Mouse (Mus musculus): ENCODE results near the gene Tenm2.

Tenm2 gene

DNA sequence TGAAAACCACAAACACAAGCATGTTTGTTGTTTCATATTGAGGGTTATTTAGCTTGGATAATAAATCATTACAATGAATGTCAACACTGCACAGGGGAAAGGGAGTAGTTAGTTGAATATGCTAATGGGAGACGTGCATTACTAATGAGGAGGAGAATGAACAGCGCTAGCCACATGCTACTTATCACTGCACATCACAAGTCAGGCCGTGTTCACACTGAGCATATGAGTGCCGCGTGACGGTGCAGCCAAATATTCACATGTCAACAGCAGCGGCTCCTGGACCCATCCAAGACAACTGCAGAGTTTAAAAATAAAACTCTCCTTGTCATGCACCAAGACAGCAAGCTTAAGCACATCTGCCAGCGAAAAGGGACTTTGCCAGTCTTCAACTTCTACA lies 753.6 kb downstream of the Tenm2 start:
- no peak for DNase-seq (ENCODE audit: low read depth, low spot score)

DNA sequence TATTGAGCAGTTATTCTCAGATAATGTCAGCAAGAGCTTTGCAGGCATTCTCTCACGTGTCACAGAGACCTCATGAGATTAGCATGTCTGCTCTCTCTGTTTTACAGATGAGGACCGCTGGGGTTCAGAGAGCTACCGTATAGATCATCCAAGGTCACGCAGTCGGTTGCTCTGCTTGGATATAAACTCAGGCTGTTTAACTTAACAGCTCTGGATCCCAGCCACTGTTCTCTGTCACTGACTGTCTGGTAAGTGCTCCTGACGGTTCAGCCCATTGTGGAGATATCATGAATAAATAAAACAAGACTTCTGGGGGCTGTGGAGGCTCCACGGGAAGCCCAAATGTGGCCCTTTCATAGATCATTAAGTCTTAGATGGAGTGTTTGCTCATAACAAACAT lies 754.2 kb downstream of the Tenm2 start:
- no peak for DNase-seq (ENCODE audit: low read depth, low spot score)

DNA sequence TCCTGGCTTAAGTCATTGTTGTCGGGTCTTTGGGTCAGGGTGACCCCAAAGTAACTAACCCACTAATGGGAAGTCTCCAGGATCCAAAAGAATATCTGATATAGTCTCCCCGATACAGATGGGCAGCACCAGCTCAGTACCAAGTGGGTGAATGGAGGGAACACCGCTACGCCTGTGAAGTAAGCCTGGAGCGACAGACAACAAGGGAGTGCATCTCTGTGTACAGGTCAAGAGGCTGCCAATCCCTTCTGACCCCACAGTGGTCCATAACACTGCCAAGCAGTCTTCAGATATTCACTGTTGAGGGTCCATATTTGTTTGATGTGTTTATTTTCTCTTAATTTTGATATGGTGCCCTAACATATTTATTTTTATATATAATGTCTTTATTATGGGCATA lies 754.7 kb downstream of the Tenm2 start:
- DNase-seq (ENCODE audit: low read depth, low spot score), result no peak

DNA sequence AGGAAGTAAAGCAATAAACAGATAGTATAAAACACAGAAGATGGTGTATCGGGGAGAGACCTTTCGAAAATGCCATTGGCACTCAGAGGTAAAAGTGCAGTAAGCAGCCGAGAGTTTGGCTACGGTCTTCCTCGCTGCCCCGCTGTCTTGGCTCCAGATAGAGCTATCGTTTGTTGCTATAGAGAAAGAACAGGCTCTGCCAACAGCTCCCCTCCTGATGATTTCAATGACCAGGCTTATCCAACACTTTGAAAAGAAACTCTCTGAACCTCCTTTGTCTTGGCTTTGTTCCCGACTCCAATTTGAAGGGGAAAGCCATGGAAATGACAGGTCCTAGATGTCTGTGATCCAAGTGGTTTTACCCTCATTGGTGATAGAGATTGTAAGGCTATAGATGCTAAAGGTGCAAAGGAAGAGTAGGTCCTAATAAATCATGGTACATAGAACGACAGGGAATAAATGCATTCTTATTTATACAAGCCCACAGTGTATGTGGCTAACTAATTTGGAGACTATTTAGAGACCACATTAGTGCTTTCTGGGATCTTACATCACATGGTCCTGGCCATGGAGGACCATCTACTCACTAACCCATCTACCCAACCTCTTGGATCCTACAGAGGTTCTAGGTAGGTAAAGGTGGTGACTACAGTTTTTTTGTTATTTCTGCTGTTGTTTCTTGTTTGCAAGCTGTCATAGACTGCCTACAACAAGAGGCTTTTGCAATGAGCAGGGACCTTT lies 765.8 kb downstream of the Tenm2 start:
- DNase-seq (ENCODE audit: low read depth, low spot score), result no peak

DNA sequence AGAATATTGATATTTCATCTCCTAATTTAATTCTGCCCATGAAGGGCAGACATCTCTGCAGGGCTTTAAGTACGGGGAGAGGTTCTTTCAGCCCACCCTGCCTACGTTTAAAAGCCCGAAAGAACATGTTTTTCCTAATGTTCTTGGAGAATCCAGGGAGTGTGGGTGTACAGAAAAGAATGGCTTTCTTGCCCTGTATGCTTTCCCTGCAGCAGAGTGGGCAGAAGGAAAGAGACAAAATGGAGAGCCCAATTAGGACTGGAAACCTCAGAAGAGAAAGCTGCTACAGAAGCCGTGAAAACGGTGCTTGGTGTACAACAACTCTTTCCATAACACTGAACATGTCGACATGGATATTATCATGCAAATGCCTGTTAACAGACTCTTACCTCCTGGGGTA lies 777.3 kb downstream of the Tenm2 start:
- peak; percentile 19 for DNase-seq (ENCODE audit: low read depth, low spot score)

DNA sequence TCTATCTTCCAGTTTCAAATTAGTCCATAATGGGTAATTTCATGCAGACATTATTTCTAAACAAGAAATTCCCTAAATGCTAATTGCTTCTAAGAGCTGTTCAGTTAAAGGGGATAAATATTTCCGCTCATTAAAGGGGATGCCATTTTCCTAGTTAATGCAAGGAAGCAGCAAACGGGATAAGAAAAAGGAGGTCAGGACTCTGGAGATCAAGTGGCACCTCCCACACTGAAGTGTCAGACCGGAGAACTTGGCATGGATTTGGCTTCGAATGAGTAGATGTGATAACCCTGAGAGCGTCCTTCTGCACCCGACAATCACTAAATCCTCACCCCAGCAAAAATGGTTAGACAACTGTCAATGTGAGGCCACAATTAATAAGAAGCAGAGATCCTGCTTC lies 781.7 kb downstream of the Tenm2 start:
- no peak for DNase-seq (ENCODE audit: low read depth, low spot score)

DNA sequence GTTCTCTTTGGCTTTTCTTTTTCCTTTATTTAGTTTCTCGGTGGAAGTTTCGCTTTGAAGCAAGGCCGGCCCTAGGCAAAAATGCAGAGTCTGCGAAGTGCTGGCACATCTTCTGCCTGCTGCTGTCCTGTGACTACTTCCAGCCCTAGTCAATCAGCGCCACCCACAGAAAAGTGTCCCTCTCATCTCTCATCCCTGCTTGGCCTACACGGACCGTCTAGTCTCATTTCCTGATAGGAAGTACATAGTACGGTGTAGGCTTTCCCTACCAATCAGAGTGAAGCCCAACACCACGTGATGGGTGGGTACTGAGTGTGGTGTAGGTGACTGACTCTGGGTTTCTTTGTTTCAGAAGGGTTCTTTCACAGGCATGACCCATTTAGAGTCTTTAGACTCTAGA lies 783.3 kb downstream of the Tenm2 start:
- no peak for DNase-seq (ENCODE audit: low read depth, low spot score)

DNA sequence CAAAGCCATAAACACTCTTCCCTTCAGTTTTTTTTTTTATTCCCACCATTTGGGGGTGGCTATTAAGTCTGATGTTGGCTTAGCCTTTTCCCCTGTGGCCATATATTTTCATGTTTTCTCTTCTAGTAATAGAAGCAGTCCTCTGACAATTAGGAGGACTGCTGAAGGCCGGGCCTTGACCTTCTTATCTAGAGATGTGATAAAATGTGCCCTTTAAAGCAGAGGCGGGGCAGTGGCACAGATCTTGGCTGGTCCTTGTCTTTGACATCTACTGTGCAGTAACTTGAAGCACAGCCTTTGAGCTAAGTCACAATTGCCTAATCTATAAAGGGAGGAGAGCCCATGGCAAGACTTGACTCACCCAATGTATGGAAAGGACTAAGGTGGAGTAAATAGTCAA lies 789.4 kb downstream of the Tenm2 start:
- DNase-seq (ENCODE audit: low read depth, low spot score), result no peak

DNA sequence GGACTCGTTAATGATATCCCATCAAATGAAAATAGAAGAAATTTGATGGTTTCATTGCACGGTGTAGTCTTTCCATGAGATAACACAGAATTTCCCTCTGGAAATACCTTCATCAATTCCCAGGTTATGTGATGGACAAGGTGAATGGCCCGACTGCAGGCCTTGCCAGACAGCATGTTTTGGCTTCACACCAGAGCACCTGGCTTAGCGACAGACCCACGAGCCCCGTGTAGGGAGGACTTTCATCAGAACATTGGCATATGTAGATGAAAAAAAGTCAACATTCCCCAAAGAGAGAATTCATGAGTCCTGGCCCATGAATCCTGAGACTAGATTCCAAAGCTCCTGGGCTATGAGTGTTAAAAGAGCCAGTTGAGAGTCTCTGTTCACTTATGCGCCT lies 791.9 kb downstream of the Tenm2 start:
- no peak for DNase-seq (ENCODE audit: low read depth, low spot score)

DNA sequence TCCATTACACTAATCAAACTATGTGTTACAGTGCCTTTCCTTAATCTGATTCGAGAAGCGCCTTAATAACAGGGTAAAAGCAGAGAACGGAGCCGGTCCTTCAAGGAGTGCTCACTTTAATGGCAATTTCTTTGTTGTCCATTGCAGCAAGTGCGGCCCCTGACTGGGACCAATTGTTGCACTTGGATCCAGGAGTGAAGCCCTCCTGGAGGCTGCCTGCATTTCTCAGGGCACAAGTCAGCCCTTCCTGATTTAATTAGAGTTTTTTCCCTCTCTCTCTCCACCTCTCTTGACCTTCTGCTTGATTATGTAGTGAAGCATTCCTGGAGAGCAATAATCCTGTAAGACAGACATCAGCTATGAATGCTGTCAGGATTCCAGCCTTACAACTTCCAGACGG lies 794.0 kb downstream of the Tenm2 start:
- DNase-seq (ENCODE audit: low read depth, low spot score), result no peak

DNA sequence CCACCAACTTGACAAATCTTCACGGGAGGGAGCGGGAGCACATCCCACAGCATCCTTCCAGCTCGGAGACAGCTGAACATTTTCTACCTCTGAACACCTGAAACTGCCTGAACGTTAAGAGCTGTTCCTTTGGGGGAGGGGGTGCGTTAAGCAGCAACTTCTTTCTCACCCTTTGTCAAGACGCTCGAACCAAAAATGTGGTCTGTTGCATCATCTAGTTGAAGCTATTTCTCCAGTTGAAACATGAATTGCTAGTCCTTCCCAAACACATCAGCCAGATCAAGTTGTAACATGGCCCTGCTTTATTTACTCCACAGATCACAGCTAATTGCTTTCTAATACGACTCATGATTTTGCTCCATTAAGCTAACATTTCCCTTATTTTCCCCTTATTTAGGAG lies 799.5 kb downstream of the Tenm2 start:
- DNase-seq (ENCODE audit: low read depth, low spot score), result no peak

DNA sequence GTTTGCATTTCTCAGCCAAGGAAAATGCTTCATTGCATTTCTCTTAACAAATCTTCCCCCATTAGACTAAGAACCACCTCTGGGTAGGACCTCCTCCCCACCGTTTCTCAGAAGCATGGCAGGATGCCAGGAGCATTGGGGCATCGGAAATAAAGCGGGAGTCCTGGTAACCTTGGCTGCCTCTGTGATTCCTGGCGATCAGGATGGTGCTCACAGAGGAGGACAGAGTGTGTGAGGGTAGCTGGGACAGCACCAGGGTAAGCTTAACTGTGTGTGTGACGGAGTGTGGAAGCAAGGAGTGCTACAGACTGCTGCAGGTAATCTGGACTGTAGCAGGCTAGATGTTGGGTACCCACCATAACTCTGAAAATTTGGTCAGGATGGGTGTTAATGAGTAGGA lies 806.8 kb downstream of the Tenm2 start:
- no peak for DNase-seq (ENCODE audit: low read depth, low spot score)

DNA sequence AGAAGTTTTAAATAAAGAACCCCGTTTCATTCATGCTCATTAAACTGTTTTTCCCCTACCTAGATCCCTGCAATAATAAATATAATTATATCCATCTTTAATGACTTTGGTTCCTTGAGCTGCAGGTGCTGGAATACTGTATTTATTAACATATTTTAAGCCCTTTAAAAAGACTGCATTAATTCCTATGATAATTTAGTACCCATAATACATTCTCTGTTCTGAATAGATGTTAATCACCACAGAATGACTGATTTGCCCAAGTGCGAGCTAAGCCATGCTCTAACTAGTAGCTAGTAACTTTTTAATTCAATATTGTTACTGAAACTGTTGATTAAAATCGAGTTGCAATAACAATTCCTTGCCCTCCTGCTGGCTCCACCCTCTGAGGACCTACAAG lies 810.8 kb downstream of the Tenm2 start:
- DNase-seq (ENCODE audit: low read depth, low spot score), result no peak

DNA sequence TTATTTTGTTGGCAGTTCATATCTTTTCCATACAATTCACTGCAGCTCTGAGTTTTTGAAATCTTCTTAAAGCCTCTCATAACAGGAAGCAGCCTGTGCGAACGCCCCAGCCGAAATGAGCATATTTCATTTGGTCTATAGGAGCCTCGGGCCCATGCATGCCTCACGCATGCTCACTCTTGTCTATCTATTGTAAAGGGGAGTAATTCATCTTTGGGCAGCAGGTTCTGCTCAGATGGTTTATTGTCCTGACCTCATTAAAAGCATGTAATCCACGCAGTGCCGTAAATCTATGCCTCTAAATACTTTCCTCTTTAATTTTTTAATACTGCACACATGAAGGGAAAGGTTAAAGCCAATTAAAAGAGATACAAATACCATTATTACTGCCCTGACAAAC lies 815.7 kb downstream of the Tenm2 start:
- no peak for DNase-seq (ENCODE audit: low read depth, low spot score)

DNA sequence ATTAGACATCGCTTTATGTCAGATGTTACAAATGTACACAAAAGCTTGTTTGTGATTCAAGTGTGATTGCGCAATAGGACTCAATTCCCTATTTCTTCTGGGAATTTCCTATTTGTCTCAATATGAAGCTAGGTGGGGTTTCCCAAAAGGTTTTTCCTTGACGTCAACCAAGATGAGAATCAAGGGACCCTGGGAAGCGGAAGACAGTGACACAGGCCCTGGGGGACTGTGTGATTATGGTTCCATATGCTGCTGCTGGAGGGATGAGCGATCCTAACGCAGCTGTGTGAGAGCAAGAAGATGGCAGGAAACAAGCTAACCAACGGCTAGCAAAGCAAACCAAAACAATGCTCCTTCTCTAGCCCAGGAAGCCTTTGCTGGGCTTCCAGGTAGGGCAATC lies 820.5 kb downstream of the Tenm2 start:
- DNase-seq (ENCODE audit: low read depth, low spot score), result no peak

DNA sequence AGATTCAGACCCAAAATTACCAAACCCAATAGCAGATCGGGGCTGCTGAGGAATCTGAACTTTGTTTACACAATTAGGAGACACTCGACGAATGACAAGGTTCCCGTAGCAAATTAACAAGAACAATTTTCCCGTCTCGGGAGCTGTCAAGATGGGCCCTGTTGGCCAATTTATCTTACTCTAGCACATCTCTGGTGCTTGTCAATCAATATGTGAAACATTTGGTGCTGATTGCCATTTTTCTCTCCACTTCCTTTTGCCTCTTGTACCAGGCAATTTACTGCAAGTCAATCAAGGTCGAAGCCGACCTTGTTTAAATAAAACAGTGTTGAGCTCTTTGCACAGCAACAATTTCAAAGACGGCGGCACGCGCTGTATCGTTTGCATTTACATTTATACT lies 824.9 kb downstream of the Tenm2 start:
- DNase-seq (ENCODE audit: low read depth, low spot score), result no peak

DNA sequence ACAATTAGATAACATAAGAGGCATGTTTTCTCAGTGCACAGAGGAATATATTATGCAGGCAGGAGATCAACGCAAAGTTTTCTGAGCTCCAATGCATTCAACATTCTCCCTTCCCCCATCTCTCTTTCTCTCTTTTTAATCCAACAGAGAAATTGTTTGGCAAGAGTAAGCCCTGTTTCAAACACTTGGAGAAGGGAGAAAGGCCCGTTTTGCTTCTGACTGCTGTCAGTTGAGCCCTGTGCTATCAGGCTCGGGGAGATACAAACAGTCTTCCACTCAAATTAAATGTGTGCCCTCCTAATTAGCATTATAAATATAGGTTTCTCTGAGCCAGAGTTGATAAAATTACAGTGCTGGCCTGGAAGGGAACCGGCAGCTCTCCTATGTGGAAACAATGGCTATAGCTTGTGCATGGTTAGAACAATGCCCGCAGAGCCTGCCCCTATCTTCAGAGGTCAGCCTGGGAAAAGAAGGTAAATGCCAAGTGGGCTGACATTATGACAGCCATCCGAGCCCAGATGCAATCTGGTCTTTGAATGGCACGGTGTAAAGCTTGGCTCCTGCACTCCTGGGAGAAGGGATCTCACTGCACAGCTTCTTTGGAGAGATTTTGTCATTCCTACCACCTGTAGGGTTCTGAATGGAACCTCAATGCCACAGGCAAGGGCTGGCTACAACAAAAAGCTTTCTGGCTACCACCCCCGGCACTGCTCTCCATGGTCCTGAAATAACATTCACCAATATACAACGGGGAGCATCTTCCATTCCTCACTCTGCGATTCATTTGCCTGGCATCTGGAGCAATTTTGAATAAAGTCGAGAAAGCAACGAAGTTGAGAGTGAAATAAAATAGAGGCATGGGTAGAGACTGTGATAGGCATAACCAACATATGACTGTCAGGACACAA lies 839.7 kb downstream of the Tenm2 start:
- DNase-seq (ENCODE audit: low read depth, low spot score), result peak; percentile 37

DNA sequence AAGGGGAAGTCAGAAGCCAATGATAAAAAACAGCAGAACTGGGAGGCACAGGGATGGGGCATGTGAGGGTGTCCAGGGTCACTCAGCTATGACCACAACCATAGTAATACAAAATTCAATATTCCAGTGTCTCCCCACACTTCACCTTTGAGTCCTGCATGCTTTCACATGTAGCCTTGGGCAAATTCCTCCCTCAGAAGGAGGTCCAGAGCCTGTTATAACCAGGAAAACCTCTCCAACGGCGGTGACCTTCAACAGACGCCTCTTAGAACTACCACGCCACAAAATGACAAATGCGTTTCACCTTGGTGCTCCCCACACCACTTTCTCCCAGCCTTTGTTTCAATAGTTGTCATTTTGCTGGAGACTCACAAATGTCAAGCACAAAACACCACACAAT lies 851.1 kb downstream of the Tenm2 start:
- DNase-seq (ENCODE audit: low read depth, low spot score), result no peak

DNA sequence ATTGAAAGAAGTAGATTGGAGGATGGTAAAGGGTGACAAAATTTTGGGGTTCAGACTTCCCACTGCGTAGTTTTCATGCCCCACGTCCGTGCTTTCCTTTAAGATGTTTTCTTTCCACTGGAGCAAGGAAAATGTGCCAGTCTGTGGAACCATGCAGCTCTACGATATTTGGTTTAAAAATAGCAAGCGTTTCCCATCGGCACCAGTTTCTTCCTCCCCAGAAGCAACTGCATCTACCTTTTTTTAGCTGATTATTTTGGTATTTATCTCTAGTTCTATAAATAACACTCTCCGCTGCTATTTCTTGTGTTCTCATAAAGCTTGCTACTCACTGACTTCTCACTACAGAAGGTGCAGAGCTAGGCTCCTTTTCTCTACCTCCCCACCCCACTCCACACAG lies 864.0 kb downstream of the Tenm2 start:
- DNase-seq (ENCODE audit: low read depth, low spot score), result no peak

DNA sequence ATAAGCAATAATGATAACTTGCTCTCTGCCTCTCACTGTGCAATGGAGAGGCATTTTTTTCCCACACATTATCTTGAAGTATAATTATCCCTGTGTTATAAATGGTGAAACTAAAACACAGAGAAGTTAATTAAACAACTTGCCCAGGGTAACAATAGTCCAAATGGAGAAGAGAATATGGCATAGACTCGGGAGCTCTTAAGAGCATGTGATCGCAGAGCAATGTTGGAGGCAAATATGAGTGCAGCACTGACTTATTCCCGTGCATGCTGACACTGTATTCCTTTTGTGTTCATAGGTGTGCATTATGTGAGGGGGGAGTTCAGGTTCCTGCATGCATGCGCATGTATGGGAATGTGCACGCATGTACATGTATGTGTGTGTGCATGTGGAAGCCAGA lies 870.7 kb downstream of the Tenm2 start:
- no peak for DNase-seq (ENCODE audit: low read depth, low spot score)

DNA sequence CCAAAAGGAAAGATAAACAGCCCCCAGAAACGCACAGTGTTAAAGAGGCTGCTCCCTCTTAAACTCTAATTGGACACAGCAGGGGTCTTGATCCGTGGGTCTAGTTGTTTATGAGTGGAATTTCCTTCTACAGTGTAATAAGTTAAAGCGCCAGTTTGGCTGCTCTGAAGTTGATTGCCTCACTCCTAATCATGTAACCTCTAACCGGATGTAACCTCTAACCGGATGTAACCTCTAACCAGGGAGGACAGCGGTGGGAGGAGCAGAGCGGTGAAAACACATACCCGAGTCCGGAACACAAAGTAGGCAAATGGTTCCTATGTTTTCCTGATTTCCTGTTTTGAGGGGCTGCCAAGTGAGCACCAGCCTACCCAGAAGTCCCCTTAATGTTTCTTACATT lies 871.3 kb downstream of the Tenm2 start:
- no peak for DNase-seq (ENCODE audit: low read depth, low spot score)

DNA sequence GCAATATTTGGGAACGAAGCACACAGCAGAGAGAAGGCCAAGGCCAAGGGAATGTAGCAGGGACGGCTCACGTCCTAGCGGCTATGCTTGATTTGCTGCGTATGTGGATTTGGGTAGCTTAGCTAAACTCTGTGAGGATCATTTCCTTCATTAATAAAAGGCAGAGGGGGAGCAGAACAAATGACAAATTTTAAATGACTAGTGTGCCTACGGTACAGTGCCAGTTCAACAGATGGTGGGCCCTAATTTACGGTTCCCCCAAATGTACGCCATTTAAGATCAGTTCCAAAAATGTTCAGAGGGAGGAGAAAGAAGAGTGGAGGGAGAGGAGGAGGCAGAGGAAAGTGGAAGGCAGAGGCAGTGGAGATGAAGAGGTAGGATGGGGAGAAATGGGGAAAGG lies 873.2 kb downstream of the Tenm2 start:
- no peak for DNase-seq (ENCODE audit: low read depth, low spot score)

DNA sequence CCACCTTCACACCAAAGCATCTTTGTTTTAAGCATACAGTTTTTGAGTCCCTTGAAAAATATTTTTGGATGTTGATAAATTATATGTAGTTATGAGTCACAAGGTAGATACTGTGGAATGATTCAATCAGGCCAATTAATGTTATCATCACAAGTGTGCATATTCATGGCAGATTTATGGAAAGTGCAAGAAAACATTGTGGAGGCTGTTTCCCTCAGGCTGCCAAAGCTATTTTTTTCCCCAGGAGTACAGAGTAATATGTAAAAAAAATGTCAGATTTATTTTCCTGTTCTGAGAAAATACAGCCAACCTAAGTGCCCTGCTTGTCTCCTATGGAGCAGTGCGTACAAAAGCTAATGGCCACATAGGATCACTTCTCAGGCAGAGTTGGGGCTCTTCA lies 882.5 kb downstream of the Tenm2 start:
- no peak for DNase-seq (ENCODE audit: low read depth, low spot score)

Data from ES-CJ7 (cell line).